Mouse (Mus musculus): ENCODE data around the gene Inpp5e.
"Not testable (repeated sequence)": the region's sequence is repeated elsewhere in the genome, so short reads cannot be mapped to it uniquely, and the experiment has no call there.

Inpp5e gene

GRCm38 (mm10) chr2:26418120-26418519 lies 9.1 kb upstream of the Inpp5e start:
- no peak for DNase-seq (ENCODE audit: low spot score in 2 of 2)

GRCm38 (mm10) chr2:26417066-26417465 lies 8.1 kb upstream of the Inpp5e start:
- no peak for DNase-seq (ENCODE audit: low spot score in 2 of 2)

DNA sequence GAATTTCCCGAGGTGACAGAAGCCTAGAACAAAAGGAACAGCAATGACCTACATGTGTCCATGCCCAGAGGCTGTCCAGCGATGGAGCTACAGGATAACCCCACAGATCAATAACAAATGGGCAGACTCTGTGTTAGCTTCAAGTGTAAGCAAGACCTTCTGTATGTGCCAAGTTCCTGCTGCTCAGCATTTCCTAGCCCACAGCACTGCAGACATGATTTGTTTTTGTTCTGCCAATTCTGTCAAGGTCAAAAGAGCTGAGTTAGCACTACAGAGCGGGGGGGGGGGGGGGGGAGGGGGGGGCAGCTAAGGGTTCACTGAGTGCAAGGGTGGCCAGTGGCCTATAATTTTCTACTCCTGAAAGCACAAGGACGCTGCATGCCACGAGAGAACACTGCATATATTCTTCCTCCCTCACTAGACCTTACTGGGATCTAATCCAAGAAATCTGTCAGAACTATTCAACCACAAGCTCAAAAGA lies 2.0 kb upstream of the Inpp5e start:
- DNase-seq (ENCODE audit: low spot score in 2 of 2): no peak

DNA sequence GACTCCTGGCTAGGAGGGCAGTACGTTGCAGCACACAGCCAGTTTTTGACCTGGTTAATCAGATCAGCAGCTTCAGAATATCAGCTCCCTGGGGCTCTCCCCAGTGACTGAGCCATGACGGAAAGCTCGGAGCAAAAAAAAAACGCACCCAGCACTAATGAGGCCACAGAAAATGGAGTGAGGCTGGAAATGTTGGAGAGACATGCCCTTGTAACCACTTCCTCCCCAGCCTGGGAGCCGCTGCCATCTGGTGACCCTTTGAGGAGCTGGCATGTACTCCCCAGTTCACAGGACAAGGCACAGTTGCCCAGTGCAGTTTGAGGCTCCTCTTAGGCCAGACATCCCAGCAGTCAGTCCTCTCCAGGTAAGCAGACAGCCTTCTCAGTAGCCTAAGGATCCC lies 1.1 kb upstream of the Inpp5e start:
- DNase-seq (ENCODE audit: low spot score in 2 of 2): no peak

GRCm38 (mm10) chr2:26409362-26409761 lies 359 bp upstream of the Inpp5e start:
- DNase-seq (ENCODE audit: low spot score in 2 of 2): no peak

DNA sequence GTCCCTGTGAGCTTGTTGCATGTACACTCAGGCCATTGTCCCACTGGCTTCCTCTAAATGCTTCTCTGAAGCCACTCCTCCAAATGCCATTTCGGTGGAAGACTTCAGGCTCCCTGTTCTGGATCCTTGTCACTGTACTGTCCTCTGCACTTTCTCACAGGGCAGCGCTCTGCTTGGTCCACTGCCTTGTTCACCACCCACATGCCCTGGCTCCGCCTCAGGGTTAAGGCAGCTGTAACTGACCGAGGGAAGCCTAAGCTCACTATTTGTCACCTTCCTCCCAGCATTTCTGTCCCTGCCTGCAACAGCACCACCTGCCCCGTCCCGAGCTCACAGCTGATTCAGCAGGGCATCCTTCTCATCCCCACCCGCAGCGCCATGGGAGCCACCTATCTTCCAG lies 5.7 kb downstream of the Inpp5e start:
- no peak for DNase-seq (ENCODE audit: low spot score in 2 of 2)

GRCm38 (mm10) chr2:26402265-26402664 lies 6.7 kb downstream of the Inpp5e start:
- DNase-seq (ENCODE audit: low spot score in 2 of 2): no peak

- no peak for DNase-seq (ENCODE audit: low spot score in 2 of 2)
These were observed 8.0 kb downstream of the Inpp5e start for GRCm38 (mm10) chr2:26401023-26401422.

- no peak for DNase-seq (ENCODE audit: low spot score in 2 of 2)
These were observed 8.7 kb downstream of the Inpp5e start for GRCm38 (mm10) chr2:26400296-26400695.

- no peak for DNase-seq (ENCODE audit: low spot score in 2 of 2)
These were observed 9.4 kb downstream of the Inpp5e start for GRCm38 (mm10) chr2:26399647-26400046.

GRCm38 (mm10) chr2:26398978-26399377 lies 10.0 kb downstream of the Inpp5e start:
- DNase-seq (ENCODE audit: low spot score in 2 of 2): no peak

DNA sequence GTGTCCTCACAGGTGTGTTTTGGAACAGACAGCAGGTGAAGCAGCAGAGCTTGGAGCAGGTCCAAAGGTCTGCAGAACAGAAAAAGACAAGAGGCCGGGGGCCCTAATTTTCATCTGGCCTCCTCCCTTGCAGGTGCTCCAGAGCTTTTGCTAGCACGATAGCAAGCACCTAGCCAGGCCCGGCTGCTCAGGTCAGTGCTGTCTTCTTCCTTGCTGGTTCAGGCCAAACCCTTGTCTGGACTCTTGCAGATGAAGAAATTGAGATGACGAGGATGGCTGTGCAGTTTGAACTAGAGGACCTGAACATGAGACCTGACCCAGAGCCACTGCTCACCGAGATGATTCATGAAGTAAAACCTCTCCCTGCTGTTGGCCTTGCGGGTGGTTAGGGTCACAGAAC lies 17.4 kb downstream of the Inpp5e start:
- no peak for DNase-seq (ENCODE audit: low spot score in 2 of 2)

GRCm38 (mm10) chr2:26390954-26391353 lies 18.0 kb downstream of the Inpp5e start:
- no peak for DNase-seq (ENCODE audit: low spot score in 2 of 2)

DNA sequence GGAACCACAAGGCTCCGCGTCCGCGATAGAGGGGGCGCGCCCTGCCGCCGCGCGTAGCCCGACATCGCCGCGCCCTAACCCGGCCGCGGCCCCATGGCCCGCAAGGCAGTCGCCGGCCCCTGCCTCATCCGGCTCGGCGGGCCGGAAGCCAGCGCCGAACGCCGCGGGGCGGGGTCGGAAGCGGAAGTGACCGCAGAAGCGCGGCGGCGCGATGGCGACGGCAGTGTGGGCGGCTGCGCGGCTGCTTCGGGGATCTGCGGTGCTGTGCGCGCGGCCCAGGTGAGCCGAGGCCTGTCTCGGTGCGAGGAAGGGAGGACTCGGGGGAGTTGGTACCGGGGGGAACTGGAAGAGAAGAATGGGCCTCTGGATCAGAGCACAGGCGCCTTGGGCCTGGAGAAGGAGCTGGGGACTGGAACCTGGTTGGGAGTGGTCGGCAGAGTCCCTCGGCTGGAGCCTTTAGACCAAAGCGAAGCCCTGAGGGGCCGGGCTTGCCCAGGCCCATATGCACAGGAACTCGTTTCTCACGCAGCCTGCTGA lies 19.8 kb downstream of the Inpp5e start, which contains the start of the genes Entr1 and Pmpca:
Gene Entr1, minus strand, starts transcription at position 163 of the 537 bp plus-strand sequence.
Gene Pmpca, plus strand, starts transcription at position 186 of the 537 bp plus-strand sequence.
- peak; percentile 81 to 83 for DNase-seq (ENCODE audit: low spot score in 2 of 2)

DNA sequence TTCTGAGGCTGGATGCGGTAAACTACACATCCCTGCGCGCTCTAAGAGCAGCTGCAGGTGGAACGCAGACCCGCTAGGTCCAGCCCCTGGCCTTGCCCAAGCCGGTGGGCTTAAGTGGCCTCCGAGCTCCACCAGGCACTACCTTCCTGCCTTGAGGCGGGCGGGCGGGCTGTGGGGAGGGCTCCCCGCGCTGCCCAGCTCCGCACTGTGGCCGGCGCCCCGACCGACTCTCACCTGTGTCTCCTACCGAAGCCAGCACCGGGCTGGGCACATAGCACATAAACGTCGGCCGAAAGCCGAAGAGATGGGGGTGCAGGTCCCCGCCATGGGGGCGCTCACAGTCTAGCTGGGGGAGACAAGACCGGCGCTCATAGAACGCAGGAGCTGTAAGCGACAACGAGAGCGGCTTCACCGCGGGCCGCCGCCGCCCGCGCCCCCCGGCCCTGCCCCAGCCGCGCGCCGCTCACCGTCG lies 20.3 kb downstream of the Inpp5e start:
- DNase-seq (ENCODE audit: low spot score in 2 of 2): no peak

DNA sequence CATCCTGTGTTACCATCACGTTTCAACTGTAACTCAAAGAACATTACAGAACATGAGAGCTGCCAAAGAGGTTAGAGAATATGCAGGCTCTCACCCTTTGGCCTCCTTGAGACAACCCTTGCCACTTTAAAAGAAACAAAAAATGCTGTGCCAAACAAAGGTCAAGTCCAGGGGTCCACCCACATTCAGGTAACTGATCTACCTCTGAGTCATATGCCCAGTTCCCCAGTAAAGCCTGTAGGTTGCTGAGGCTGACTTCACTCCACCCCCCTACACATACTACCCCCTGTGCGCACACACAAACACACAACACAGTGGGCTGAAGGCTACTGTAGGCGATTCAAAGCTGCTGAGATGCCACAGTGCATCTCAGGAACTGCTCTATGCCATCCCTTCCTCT lies 21.3 kb downstream of the Inpp5e start:
- DNase-seq (ENCODE audit: low spot score in 2 of 2): no peak

DNA sequence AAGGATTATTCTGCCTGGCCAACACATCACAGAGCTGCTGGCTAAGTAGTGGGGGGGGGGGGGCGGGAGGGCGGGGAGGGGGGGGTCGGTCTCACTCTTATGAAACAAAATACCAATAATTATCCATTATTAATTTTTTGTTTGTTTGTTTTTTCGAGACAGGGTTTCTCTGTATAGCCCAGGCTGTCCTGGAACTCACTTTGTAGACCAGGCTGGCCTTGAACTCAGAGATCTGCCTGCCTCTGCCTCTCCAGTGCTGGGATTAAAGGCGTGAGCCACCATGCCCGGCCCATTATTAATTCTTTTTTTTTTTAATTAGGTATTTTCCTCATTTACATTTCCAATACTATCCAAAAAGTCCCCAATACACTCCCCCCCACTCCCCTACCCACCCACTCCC lies 28.1 kb downstream of the Inpp5e start:
- DNase-seq (ENCODE audit: low spot score in 2 of 2): not testable (repeated sequence)

GRCm38 (mm10) chr2:26380131-26380771 lies 28.8 kb downstream of the Inpp5e start, which contains the start of gene Snapc4:
Gene Snapc4 (minus strand): TSS chr2:26380653.
- peak; percentile 83 to 85 for DNase-seq (ENCODE audit: low spot score in 2 of 2)

DNA sequence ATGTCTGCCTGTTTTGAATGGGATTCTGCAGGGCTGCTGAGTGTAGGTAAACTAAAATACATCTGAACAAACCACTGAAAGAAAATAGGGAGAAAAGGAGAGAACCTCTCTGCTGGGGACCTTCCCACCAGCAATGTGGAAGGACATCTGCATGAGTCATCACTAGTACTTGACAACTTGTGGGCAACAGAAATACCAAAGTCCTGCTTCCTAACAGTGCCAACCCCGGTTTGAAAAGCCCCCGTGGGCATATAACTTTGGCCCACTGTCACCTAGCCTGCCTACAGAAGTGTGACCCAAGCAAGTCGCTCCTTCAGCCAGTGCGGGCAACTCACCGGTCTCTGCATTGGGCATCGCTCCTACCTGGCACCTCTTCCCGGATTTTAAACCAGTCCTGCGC lies 36.6 kb downstream of the Inpp5e start:
- DNase-seq (ENCODE audit: low spot score in 2 of 2): no peak

DNA sequence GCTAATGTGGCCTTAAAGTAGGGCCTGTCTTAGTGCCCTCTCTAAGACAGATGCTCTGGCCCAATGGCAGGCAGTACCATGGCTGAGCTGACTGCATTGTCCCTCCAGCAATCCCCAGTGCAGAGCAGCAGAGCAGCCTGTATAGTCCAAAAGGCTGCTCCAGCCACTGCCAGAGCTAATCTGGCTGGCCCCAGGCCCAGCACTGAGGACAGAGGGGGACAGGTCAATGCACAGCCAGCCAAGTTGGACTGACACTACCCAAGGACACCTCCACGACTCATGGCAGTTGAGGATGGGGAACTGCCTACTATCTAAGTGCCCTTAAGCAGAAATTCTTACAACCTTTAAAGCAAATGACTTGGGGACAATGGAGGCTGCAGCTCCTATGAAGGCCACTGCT lies 40.4 kb downstream of the Inpp5e start:
- DNase-seq (ENCODE audit: low spot score in 2 of 2): no peak

DNA sequence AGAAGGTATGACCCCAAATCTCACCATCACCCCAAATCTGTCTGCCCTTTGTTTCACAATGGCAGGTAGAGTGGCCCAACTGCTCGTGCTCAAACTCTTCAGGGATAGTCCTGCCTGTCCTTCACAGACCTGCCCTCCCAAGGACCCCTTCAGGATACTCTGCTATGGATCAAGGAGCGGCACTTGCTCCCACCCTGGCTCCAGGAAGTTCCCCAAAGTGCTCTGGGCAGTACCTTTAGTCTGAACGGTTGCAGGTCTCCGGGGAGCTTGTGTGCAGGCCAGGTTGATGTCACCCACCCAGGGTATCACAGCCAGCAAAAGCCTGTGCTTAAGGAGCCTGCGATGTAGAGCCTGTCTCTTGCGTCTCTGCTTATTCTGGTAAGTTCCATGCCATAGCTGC lies 41.1 kb downstream of the Inpp5e start:
- DNase-seq (ENCODE audit: low spot score in 2 of 2): no peak

GRCm38 (mm10) chr2:26364738-26365465 lies 44.1 kb downstream of the Inpp5e start:
- DNase-seq (ENCODE audit: low spot score in 2 of 2): no peak

- DNase-seq (ENCODE audit: low spot score in 2 of 2): no peak
These were observed 45.5 kb downstream of the Inpp5e start for GRCm38 (mm10) chr2:26363481-26363880.

All from spleen, postnatal 36 days (tissue).